Mouse (Mus musculus) right cerebral cortex, postnatal 10 days (tissue): ENCODE measurements around the gene Klhl36.

ENCODE experiments used
- DNase-seq, 2 experiments: peaks; one replicate each; pipeline ENCODE4 v3.0.0; 2021; ENCODE audit warnings: low spot score in 2 of 2

Gene Klhl36

GRCm38 (mm10) chr8:119883281-119883680 lies 21.2 kb downstream of the Klhl36 start:
- no peak for DNase-seq

GRCm38 (mm10) chr8:119885612-119886011 lies 23.5 kb downstream of the Klhl36 start:
- DNase-seq: peak; percentile 47 to 49

GRCm38 (mm10) chr8:119887130-119887529 lies 25.1 kb downstream of the Klhl36 start:
- peak in 1 of 2 experiments; percentile 43 for DNase-seq

- no peak for DNase-seq
These were observed 25.9 kb downstream of the Klhl36 start for GRCm38 (mm10) chr8:119888012-119888411.

GRCm38 (mm10) chr8:119897069-119897468 lies 35.0 kb downstream of the Klhl36 start:
- no peak for DNase-seq

- DNase-seq: no peak
These were observed 35.9 kb downstream of the Klhl36 start for GRCm38 (mm10) chr8:119897933-119898332.

- no peak for DNase-seq
These were observed 39.3 kb downstream of the Klhl36 start for GRCm38 (mm10) chr8:119901349-119901748.

GRCm38 (mm10) chr8:119901952-119902351 lies 39.9 kb downstream of the Klhl36 start:
- no peak for DNase-seq

GRCm38 (mm10) chr8:119904323-119904911 lies 42.4 kb downstream of the Klhl36 start:
- no peak for DNase-seq

- DNase-seq: no peak
These were observed 48.0 kb downstream of the Klhl36 start, which contains the start of gene Usp10 for GRCm38 (mm10) chr8:119909944-119910546. Usp10 (plus strand) TSS chr8:119910360.

GRCm38 (mm10) chr8:119910547-119911257 lies 48.6 kb downstream of the Klhl36 start, which contains the start of gene Gm20388:
Gm20388 (plus strand) TSS chr8:119910841.
- peak; percentile 92 to 93 for DNase-seq

- no peak for DNase-seq
These were observed 49.3 kb downstream of the Klhl36 start for GRCm38 (mm10) chr8:119911258-119911962.

GRCm38 (mm10) chr8:119912643-119913042 lies 50.6 kb downstream of the Klhl36 start:
- no peak for DNase-seq

- DNase-seq: no peak
These were observed 51.1 kb downstream of the Klhl36 start for GRCm38 (mm10) chr8:119913181-119913580.

GRCm38 (mm10) chr8:119914161-119914560 lies 52.1 kb downstream of the Klhl36 start:
- no peak for DNase-seq

GRCm38 (mm10) chr8:119915298-119915697 lies 53.2 kb downstream of the Klhl36 start:
- DNase-seq: no peak

- no peak for DNase-seq
These were observed 54.3 kb downstream of the Klhl36 start for GRCm38 (mm10) chr8:119916237-119916892.

- DNase-seq: no peak
These were observed 55.3 kb downstream of the Klhl36 start for GRCm38 (mm10) chr8:119917415-119917814.

GRCm38 (mm10) chr8:119918155-119918567 lies 56.1 kb downstream of the Klhl36 start:
- DNase-seq: no peak

- DNase-seq: no peak
These were observed 61.2 kb downstream of the Klhl36 start for GRCm38 (mm10) chr8:119923259-119923658.

- DNase-seq: no peak
These were observed 63.4 kb downstream of the Klhl36 start for GRCm38 (mm10) chr8:119925428-119925827.

- DNase-seq: no peak
These were observed 64.4 kb downstream of the Klhl36 start for GRCm38 (mm10) chr8:119926474-119926873.
